Mouse (Mus musculus) lung, postnatal 0 days (tissue): ENCODE results near the gene Ly86. TPM values are rescaled to one million over a fixed set of nuclear protein-coding genes. Genes with fewer than 3 reads are reported as not detected.

Experiments used
- ATAC-seq: fragments of 200-750 bp; cut with Nextera tagmentation; 2 replicates; pipeline ENCODE4 v1.8.0; 2017; ENCODE audit warnings: moderate library complexity
- DNase-seq: peaks from one replicate; pipeline ENCODE4 v3.0.0-alpha.2; 2016; ENCODE audit warnings: low spot score
- H3K27ac ChIP-seq: fragments of 300-500 bp; sonication (generic); 2 replicates; pipeline ENCODE4 v1.5.1; 2014; ENCODE audit warnings: antibody characterized with exemption, mild to moderate bottlenecking, low read length, mixed read lengths
- H3K27me3 ChIP-seq: fragments of 300-500 bp; sonication (generic); replicated peaks from 2 replicates; pipeline ENCODE4 v1.6.1; 2014; ENCODE audit warnings: low read length, mixed read lengths; ENCODE audit not compliant: insufficient read depth
- H3K36me3 ChIP-seq: fragments of 300-500 bp; sonication (generic); 2 replicates; pipeline ENCODE4 v1.6.1; 2014; ENCODE audit warnings: low read length, mixed read lengths; ENCODE audit not compliant: insufficient read depth
- H3K4me1 ChIP-seq: fragments of 300-500 bp; sonication (generic); 2 replicates; pipeline ENCODE4 v1.6.1; 2014; ENCODE audit warnings: antibody characterized with exemption, low read depth, low read length, mixed read lengths; ENCODE audit not compliant: insufficient read depth
- H3K4me2 ChIP-seq: fragments of 300-500 bp; sonication (generic); replicated peaks from 2 replicates; pipeline ENCODE4 v1.6.1; 2014; ENCODE audit warnings: low read depth, mild to moderate bottlenecking, low read length, moderate library complexity, mixed read lengths
- H3K4me3 ChIP-seq: fragments of 300-500 bp; sonication (generic); 2 replicates; pipeline ENCODE4 v1.5.1; 2014; ENCODE audit warnings: low read depth, low read length
- H3K9ac ChIP-seq: fragments of 300-500 bp; sonication (generic); replicated peaks from 2 replicates; pipeline ENCODE4 v1.6.1; 2014; ENCODE audit warnings: low read depth, mild to moderate bottlenecking
- H3K9me3 ChIP-seq: fragments of 300-500 bp; sonication (generic); 2 replicates; pipeline ENCODE4 v1.6.1; 2016; ENCODE audit warnings: low read length, mixed read lengths
- CTCF ChIP-seq: IDR thresholded peaks from 2 replicates; pipeline ENCODE4 v1.5.1; 2016; ENCODE audit warnings: antibody characterized with exemption, mild to moderate bottlenecking
- EP300 ChIP-seq: IDR thresholded peaks from 2 replicates; pipeline ENCODE4 v1.6.1; 2016; ENCODE audit warnings: antibody characterized with exemption, mild to moderate bottlenecking, control low read depth
- WGBS: fragments of 180-500 bp; shearing (Covaris S2); extraction: QIAGEN DNeasy Blood & Tissue Kit; methylation state at CpG from one replicate; pipeline ENCODE4 v1.1.7; 2014; 5-methylcytosine and 5-hydroxymethylcytosine counted together
- polyA plus RNA-seq: library from polyadenylated mRNA; unstranded; fragments of >200 nt; fragmentation: Nextera tagmentation; extraction: Ambion mirVana; gene quantifications from 2 replicates; pipeline ENCODE4 v1.2.1, GENCODE M21; 2015

The Ly86 gene
- polyA plus RNA-seq, 1 experiment from 2014 or later, result 13.8 TPM

GRCm38 (mm10) chr13:37345823-37346222 is 815 bp downstream of the Ly86 start:
- no peak for TF ChIP-seq CTCF
- TF ChIP-seq EP300, result no peak
- DNase-seq, result no peak
- no peak overlapping the region for H3K4me2 ChIP-seq
- no peaks in the 10 kb centered on the region for H3K36me3 ChIP-seq
- no peaks in the 10 kb centered on the region for H3K9me3 ChIP-seq
- no peak overlapping the region for H3K9ac ChIP-seq
- H3K27me3 ChIP-seq, result no peaks in the 10 kb centered on the region
- no peak overlapping the region for H3K4me3 ChIP-seq
- peak overlapping the region; percentile 22; the same call in 1 of the 2 replicates for H3K27ac ChIP-seq
- 0 out of 2 replicates have a peak, but pooled peaks have one; percentile 7 for ATAC-seq
- no peaks in the 10 kb centered on the region for H3K4me1 ChIP-seq
- WGBS, result 86% methylated on average over 10 of the region's 10 CpGs

- WGBS, result 54% methylated on average over 8 of the region's 8 CpGs
- Histone ChIP-seq H3K4me2 (no peak overlapping the region), H3K4me1 (no peaks in the 10 kb centered on the region), H3K27me3 (no peaks in the 10 kb centered on the region), H3K27ac (peak overlapping the region; percentile 14; the same call in 1 of the 2 replicates), H3K36me3 (no peaks in the 10 kb centered on the region), H3K9ac (no peak overlapping the region), H3K9me3 (no peaks in the 10 kb centered on the region), H3K4me3 (no peak overlapping the region)
- peak; percentile 21 for DNase-seq
- TF ChIP-seq EP300, result no peak
- no peak for TF ChIP-seq CTCF
- ATAC-seq, result no peak
These were observed 3.0 kb downstream of the Ly86 start for GRCm38 (mm10) chr13:37347871-37348595.

- H3K9ac ChIP-seq, result no peak overlapping the region
- no peaks in the 10 kb centered on the region for H3K4me1 ChIP-seq
- TF ChIP-seq CTCF, result no peak
- no peak for TF ChIP-seq EP300
- no peak overlapping the region for H3K27ac ChIP-seq
- H3K27me3 ChIP-seq, result no peaks in the 10 kb centered on the region
- DNase-seq (no peak), ATAC-seq (no peak)
- H3K9me3 ChIP-seq, result no peaks in the 10 kb centered on the region
- no peaks in the 10 kb centered on the region for H3K36me3 ChIP-seq
- no peak overlapping the region for H3K4me3 ChIP-seq
- 78% methylated on average over 5 of the region's 5 CpGs for WGBS
- H3K4me2 ChIP-seq, result no peak overlapping the region
These were observed 4.0 kb downstream of the Ly86 start for GRCm38 (mm10) chr13:37349051-37349450.

GRCm38 (mm10) chr13:37353016-37353415 is 8.0 kb downstream of the Ly86 start:
- 75% methylated on average over 2 of the region's 2 CpGs for WGBS
- no peak overlapping the region for H3K9ac ChIP-seq
- H3K4me2 ChIP-seq, result no peak overlapping the region
- no peaks in the 10 kb centered on the region for H3K9me3 ChIP-seq
- ATAC-seq (no peak), DNase-seq (no peak)
- TF ChIP-seq CTCF, result no peak
- no peak for TF ChIP-seq EP300
- H3K27me3 ChIP-seq, result no peaks in the 10 kb centered on the region
- H3K36me3 ChIP-seq, result no peaks in the 10 kb centered on the region
- no peaks in the 10 kb centered on the region for H3K4me1 ChIP-seq
- H3K4me3 ChIP-seq, result no peak overlapping the region
- no peak overlapping the region for H3K27ac ChIP-seq

GRCm38 (mm10) chr13:37353868-37354267 is 8.9 kb downstream of the Ly86 start:
- no peaks in the 10 kb centered on the region for H3K9me3 ChIP-seq
- no peak overlapping the region for H3K27ac ChIP-seq
- H3K4me3 ChIP-seq, result no peak overlapping the region
- ATAC-seq, result peak; percentile 19; the same call in 1 of the 2 replicates
- TF ChIP-seq CTCF, result no peak
- TF ChIP-seq EP300, result no peak
- H3K4me1 ChIP-seq, result no peaks in the 10 kb centered on the region
- no peak overlapping the region for H3K9ac ChIP-seq
- no peaks in the 10 kb centered on the region for H3K27me3 ChIP-seq
- no peaks in the 10 kb centered on the region for H3K36me3 ChIP-seq
- WGBS, result 52% methylated on average over 4 of the region's 4 CpGs
- peak; percentile 26 for DNase-seq
- no peak overlapping the region for H3K4me2 ChIP-seq

- no peak overlapping the region for H3K4me2 ChIP-seq
- no peak overlapping the region for H3K4me3 ChIP-seq
- H3K9ac ChIP-seq, result no peak overlapping the region
- H3K36me3 ChIP-seq, result no peaks in the 10 kb centered on the region
- no peaks in the 10 kb centered on the region for H3K4me1 ChIP-seq
- 70% methylated on average over 4 of the region's 4 CpGs for WGBS
- DNase-seq (no peak), ATAC-seq (no peak)
- no peak for TF ChIP-seq CTCF
- no peak for TF ChIP-seq EP300
- H3K27me3 ChIP-seq, result no peaks in the 10 kb centered on the region
- H3K27ac ChIP-seq, result no peak overlapping the region
- H3K9me3 ChIP-seq, result no peaks in the 10 kb centered on the region
These were observed 9.4 kb downstream of the Ly86 start for GRCm38 (mm10) chr13:37354432-37354831.
